Mouse (Mus musculus) midbrain, embryonic 12.5 days (tissue): Measurements from ENCODE around the gene Rap1gap2. TPM values are rescaled to one million over a fixed set of nuclear protein-coding genes. Genes with fewer than 3 reads are reported as not detected.

ENCODE experiments used
- ATAC-seq: fragments of 200-750 bp; cut with Nextera tagmentation; 2 replicates; pipeline ENCODE4 v1.8.0; 2017; ENCODE audit warnings: low read depth, moderate TSS enrichment, moderate library complexity; ENCODE audit not compliant: low FRiP score
- H3K27ac ChIP-seq: fragments of 300-500 bp; sonication (generic); replicated peaks from 2 replicates; pipeline ENCODE4 v1.5.1; 2016; ENCODE audit warnings: mild to moderate bottlenecking
- H3K27me3 ChIP-seq: fragments of 300-500 bp; sonication (generic); 2 replicates; pipeline ENCODE4 v1.6.1; 2016; ENCODE audit warnings: mild to moderate bottlenecking
- H3K36me3 ChIP-seq: fragments of 300-500 bp; sonication (generic); 2 replicates; pipeline ENCODE4 v1.6.1; 2016
- H3K4me1 ChIP-seq: fragments of 300-500 bp; sonication (generic); 2 replicates; pipeline ENCODE4 v1.6.1; 2016
- H3K4me2 ChIP-seq: fragments of 300-500 bp; sonication (generic); replicated peaks from 2 replicates; pipeline ENCODE4 v1.6.1; 2016; ENCODE audit warnings: mild to moderate bottlenecking, moderate library complexity
- H3K4me3 ChIP-seq: fragments of 300-500 bp; sonication (generic); 2 replicates; pipeline ENCODE4 v1.5.1; 2016; ENCODE audit warnings: mild to moderate bottlenecking
- H3K9ac ChIP-seq: fragments of 300-500 bp; sonication (generic); replicated peaks from 2 replicates; pipeline ENCODE4 v1.6.1; 2016; ENCODE audit warnings: mild to moderate bottlenecking, moderate library complexity
- H3K9me3 ChIP-seq: fragments of 300-500 bp; sonication (generic); 2 replicates; pipeline ENCODE4 v1.6.1; 2016; ENCODE audit warnings: mild to moderate bottlenecking
- WGBS: fragments of 180-500 bp; shearing (Covaris S2); methylation state at CpG from one replicate; pipeline ENCODE4 v1.1.7; 2016; 5-methylcytosine and 5-hydroxymethylcytosine counted together
- polyA plus RNA-seq: library from polyadenylated mRNA; unstranded; fragments of >200 nt; fragmentation: Nextera tagmentation; extraction: Ambion mirVana; gene quantifications from 2 replicates; pipeline ENCODE4 v1.2.1, GENCODE M21; 2016

The Rap1gap2 gene
- polyA plus RNA-seq, 1 experiment from 2014 or later = 6.1 TPM

DNA sequence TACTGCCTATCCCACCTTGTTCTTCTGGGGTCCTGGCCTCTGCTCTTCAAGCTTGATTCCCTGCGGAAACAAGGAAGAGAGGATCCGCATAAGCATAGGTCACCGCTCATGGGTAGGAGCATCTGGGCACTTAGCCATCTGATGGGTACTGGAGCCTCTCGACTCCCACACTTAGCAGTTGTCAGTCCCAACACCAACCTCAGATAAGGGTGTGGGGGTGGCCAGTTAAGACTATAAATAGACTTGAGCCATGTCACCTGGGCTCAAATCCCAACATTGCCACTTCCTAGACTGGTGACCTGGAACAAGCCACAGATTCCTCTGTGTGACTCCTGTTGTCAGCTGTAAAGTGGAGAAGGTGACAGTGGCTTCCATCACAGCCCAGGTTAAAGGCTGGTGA is 172.5 kb downstream of the Rap1gap2 start:
- H3K27me3 ChIP-seq = no peaks in the 10 kb centered on the region
- no peak for ATAC-seq
- WGBS = 94% methylated on average over 4 of the region's 4 CpGs
- no peak overlapping the region for H3K4me3 ChIP-seq
- H3K4me1 ChIP-seq = no peaks in the 10 kb centered on the region
- H3K9me3 ChIP-seq = no peaks in the 10 kb centered on the region
- no peak overlapping the region for H3K4me2 ChIP-seq
- H3K27ac ChIP-seq = no peak overlapping the region
- no peak overlapping the region for H3K9ac ChIP-seq
- H3K36me3 ChIP-seq = no peaks in the 10 kb centered on the region

DNA sequence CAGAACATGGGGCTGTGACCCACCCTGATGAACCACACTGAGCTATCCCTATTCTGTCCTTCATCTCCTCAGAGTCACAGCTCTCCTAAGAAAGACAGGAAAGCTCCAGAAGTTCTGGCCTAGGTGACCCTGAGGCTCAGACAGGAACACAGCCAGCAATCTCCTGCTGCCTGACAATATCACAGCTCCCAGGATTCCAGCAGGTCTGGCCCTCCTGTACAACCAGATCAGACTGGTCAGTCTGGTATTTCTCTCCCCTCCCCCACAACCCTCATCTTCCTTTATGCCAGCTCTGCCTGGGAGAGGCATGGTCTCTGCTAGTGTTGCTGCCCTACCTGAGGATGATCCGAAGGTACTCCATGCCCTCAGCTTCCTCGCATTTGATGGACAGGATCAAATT is 175.3 kb downstream of the Rap1gap2 start:
- ATAC-seq = no peak
- WGBS = 92% methylated on average over 2 of the region's 2 CpGs

DNA sequence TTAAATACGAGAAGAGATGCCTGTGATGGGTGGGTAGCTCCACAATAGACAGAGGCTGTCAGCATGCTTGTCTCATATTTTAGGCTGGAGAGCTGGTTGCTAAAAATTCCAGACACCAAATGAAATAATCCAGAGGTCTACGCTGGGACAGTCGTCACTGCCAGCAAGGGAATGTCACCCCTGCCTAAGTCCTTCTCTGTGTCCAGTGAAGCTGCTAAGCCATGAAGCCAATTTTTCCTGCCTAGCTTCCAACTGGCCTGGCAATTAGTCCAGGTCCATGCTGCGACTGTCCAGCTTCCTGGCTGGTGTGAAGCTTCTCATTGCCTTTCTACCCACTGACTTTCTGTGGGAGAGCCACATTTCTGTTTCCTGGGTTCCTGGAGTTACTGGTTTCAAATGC is 177.7 kb downstream of the Rap1gap2 start:
- 90% methylated on average over 4 of the region's 4 CpGs for WGBS
- Histone ChIP-seq H3K27ac (no peak overlapping the region), H3K9ac (no peak overlapping the region)

More for the DNA sequence above, 175.3 kb downstream of the Rap1gap2 start:
- H3K27ac ChIP-seq = no peak overlapping the region
- no peaks in the 10 kb centered on the region for H3K27me3 ChIP-seq
- no peak overlapping the region for H3K9ac ChIP-seq
- H3K4me3 ChIP-seq = no peak overlapping the region
- no peaks in the 10 kb centered on the region for H3K4me1 ChIP-seq
- no peaks in the 10 kb centered on the region for H3K36me3 ChIP-seq
- H3K9me3 ChIP-seq = no peaks in the 10 kb centered on the region
- H3K4me2 ChIP-seq = no peak overlapping the region

DNA sequence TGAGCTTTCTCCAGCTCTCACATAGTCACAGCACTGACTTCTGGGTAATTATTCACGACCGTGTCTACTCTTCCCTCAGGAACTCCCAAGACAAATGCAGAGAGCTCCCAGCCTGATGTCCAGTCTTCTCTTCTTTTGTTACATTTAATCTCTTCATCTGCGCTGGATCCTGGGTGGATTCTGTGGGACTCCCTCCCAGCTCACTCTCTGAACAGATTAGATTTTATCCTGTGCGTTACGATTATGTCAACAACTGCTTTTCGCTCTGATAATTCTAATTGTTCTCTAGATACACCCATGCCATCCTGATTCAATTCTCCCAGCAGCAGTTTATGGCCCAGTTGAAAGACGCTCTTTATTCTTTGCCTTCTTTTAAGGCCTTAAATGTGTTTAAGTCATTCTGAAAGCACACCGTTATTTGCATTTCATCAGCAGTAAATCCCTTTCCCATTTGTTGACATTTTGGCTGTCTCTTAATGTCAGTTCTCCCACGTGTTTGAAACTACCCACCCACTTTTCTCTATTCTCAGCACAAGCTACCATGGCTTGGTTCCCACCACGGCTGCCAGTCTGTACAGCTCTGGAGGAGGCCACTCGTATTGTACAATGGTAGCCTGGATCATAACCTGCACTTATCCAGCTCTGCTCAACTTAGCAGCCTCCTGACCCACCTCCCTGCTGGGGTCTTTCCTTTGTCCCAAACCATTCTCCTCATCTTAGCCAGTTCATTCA is 180.8 kb downstream of the Rap1gap2 start:
- Histone ChIP-seq H3K27ac (0 out of 2 replicates have a peak overlapping the region, but pooled peaks have one; percentile 12), H3K4me3 (no peak overlapping the region), H3K4me1 (no peaks in the 10 kb centered on the region), H3K4me2 (no peak overlapping the region), H3K9me3 (no peaks in the 10 kb centered on the region), H3K27me3 (no peaks in the 10 kb centered on the region), H3K36me3 (no peaks in the 10 kb centered on the region), H3K9ac (no peak overlapping the region)
- WGBS = 23% methylated on average over 11 of the region's 11 CpGs
- ATAC-seq = 0 out of 2 replicates have a peak, but pooled peaks have one; percentile 12

More for the DNA sequence above, 177.7 kb downstream of the Rap1gap2 start:
- Histone ChIP-seq H3K4me1 (no peaks in the 10 kb centered on the region), H3K36me3 (no peaks in the 10 kb centered on the region), H3K4me3 (no peak overlapping the region), H3K27me3 (no peaks in the 10 kb centered on the region), H3K9me3 (no peaks in the 10 kb centered on the region), H3K4me2 (no peak overlapping the region)
- no peak for ATAC-seq

DNA sequence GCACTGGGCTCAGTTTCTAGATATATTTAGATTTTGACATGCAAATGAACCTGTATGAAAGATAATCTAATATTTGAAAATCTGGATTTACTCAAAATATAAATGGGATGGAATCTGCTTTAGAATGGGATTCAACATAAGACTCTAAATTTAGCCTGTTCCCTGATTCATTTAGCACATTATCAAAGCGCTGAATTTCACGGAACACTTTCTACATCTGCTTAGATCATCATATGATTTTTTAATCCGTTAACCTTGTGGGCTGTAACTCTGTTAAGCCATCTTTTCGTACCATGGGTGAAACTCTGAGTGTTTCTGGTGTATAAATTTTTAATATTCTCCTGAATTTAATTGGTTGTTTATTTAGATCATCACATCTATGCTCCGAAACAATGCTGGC is 184.4 kb downstream of the Rap1gap2 start:
- Histone ChIP-seq H3K27ac (no peak overlapping the region), H3K4me3 (no peak overlapping the region), H3K9ac (no peak overlapping the region), H3K36me3 (no peaks in the 10 kb centered on the region), H3K9me3 (no peaks in the 10 kb centered on the region), H3K4me2 (no peak overlapping the region), H3K27me3 (no peaks in the 10 kb centered on the region), H3K4me1 (no peaks in the 10 kb centered on the region)
- ATAC-seq = no peak
- 85% methylated on average over 5 of the region's 5 CpGs for WGBS

DNA sequence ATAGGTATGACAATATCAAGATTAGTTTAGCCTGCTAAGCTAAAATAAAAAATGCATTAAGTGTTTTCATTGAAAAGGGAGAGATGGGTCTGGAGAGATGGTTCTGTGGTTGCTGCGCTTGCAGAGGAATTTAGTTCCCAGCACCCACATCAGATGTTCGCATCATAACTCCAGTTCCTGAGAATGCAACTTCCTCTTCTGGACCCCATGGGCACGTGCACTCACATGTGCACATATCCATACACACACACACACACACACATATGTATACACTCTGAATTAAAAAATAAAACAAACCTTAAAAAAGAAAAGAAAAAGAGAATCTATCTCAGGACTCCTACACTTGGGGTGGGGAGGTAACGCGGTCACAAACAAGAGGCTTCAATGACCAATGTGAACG is 188.7 kb downstream of the Rap1gap2 start:
- H3K4me3 ChIP-seq = no peak overlapping the region
- no peaks in the 10 kb centered on the region for H3K27me3 ChIP-seq
- no peaks in the 10 kb centered on the region for H3K36me3 ChIP-seq
- no peak overlapping the region for H3K27ac ChIP-seq
- H3K4me1 ChIP-seq = no peaks in the 10 kb centered on the region
- H3K9ac ChIP-seq = no peak overlapping the region
- H3K9me3 ChIP-seq = no peaks in the 10 kb centered on the region
- ATAC-seq = no peak
- H3K4me2 ChIP-seq = no peak overlapping the region
- WGBS = 94% methylated on average over 6 of the region's 6 CpGs

DNA sequence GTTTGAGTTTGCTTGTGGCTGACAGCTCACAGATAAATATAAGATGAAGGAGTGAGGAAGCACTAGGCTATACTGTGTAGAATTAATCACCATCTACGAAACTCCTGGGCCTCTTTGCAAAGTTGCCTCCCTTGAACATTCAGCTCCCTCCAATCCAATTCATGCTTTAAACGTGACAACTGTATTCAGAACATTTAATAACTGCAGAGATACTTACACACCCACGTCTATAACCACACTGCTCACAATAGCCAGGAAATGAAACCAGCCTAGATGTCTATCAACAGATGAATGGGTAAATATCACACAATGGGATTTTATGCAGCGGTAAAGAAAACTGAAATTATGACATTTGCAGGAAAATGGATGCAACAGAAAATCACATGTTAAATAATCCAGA is 189.6 kb downstream of the Rap1gap2 start:
- Histone ChIP-seq H3K4me2 (no peak overlapping the region), H3K27me3 (no peaks in the 10 kb centered on the region), H3K4me1 (no peaks in the 10 kb centered on the region), H3K9me3 (no peaks in the 10 kb centered on the region), H3K27ac (no peak overlapping the region), H3K9ac (no peak overlapping the region), H3K36me3 (no peaks in the 10 kb centered on the region), H3K4me3 (no peak overlapping the region)
- no peak for ATAC-seq
- 80% methylated on average over 4 of the region's 4 CpGs for WGBS

DNA sequence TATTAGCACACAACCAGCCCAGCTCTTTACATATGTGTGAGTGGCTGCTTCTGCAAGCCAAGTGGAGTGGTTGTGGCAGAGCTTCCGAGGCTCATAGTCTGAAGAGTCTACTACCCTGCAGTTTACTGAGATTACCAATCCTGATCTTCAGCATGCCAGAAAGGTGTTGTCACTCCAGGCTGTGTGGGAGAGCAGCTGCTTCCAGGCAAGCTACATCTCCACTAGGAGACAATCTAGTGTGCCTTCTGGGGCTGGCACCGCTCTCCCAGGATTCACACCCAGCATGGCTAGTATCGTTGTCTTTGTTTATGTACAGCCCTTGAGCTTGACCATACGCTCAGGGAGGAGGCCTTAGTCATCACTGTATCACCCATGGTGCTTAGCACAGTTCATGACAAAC is 191.1 kb downstream of the Rap1gap2 start:
- Histone ChIP-seq H3K27ac (no peak overlapping the region), H3K4me3 (no peak overlapping the region), H3K27me3 (no peaks in the 10 kb centered on the region), H3K9ac (no peak overlapping the region), H3K36me3 (no peaks in the 10 kb centered on the region), H3K4me2 (no peak overlapping the region), H3K9me3 (no peaks in the 10 kb centered on the region), H3K4me1 (no peaks in the 10 kb centered on the region)
- 86% methylated on average over 4 of the region's 4 CpGs for WGBS
- ATAC-seq = no peak

DNA sequence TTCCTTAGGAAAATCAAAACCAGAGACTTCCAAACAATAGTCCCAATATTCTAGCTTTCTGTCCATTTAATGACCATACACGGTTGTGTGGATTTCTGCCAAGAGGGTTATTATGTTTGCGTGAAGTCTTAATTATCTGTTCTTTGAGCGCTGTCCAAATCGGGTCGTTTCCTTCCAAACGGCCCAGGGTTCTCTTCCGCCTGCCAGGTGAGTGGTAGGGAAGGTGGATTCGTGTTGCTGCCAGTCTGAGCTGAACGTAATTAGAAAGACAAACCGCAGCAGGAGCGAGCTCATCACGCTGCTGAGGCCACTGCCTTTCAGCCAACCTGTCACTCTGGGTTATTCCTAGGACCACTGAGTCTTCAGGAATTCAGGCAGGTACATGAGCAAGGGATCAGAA is 195.0 kb downstream of the Rap1gap2 start:
- Histone ChIP-seq H3K36me3 (no peaks in the 10 kb centered on the region), H3K4me1 (peaks cover 3% of the 10 kb centered on the region; the same call in 1 of the 2 replicates), H3K9me3 (no peaks in the 10 kb centered on the region), H3K4me3 (no peak overlapping the region), H3K27me3 (no peaks in the 10 kb centered on the region), H3K4me2 (no peak overlapping the region), H3K27ac (no peak overlapping the region), H3K9ac (no peak overlapping the region)
- no peak for ATAC-seq
- 85% methylated on average over 12 of the region's 12 CpGs for WGBS

DNA sequence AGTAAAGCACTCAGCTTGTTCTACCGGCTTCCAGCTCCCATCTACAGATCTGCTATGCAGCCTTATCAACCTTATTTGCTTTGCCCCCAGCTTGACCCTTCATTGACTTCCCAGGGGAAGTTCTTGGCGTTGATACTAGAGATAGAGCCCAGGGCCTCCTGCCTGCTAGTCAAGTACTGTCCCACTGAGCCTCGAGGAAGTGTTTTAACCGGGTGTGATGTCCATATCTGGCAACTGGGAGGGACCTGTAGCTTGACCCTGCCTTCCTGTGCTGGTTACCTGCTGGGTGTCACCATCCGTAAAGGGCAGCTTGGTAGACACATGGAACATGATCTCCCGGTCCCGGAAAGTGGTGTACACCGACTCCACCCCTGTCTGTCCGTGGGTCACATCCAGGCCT is 196.6 kb downstream of the Rap1gap2 start:
- Histone ChIP-seq H3K27me3 (no peaks in the 10 kb centered on the region), H3K9me3 (no peaks in the 10 kb centered on the region), H3K4me1 (peaks cover 16% of the 10 kb centered on the region), H3K4me3 (no peak overlapping the region), H3K9ac (no peak overlapping the region), H3K27ac (no peak overlapping the region), H3K36me3 (no peaks in the 10 kb centered on the region), H3K4me2 (no peak overlapping the region)
- 82% methylated on average over 9 of the region's 9 CpGs for WGBS
- no peak for ATAC-seq

DNA sequence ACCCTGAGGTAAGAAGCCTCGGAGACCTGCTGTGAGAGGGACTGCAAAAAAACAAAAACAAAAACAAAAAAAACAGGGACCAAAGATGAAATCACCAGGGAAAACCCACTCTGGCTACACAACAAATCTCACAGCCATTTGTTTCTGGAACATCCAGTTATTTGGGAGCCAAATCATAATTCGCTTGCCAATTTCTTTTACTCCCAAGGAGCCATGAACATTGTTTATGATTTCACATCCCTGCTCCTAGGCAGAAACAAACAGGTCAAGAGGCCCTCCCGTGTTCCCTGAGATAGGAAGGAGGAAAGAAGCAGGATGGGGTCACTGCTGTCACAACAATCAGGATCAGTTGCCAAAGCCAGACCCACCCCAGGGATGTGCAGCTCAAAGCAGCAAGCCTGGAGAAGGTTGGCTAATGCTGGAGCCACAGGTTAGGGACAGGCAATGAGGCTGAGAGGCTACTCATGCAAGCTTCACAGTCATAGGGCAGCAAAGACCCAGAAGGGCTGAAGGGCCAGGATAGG is 197.2 kb downstream of the Rap1gap2 start:
- Histone ChIP-seq H3K27ac (no peak overlapping the region), H3K9ac (no peak overlapping the region), H3K27me3 (no peaks in the 10 kb centered on the region), H3K4me2 (no peak overlapping the region), H3K4me1 (peaks cover 21% of the 10 kb centered on the region), H3K4me3 (no peak overlapping the region), H3K9me3 (no peaks in the 10 kb centered on the region), H3K36me3 (no peaks in the 10 kb centered on the region)
- ATAC-seq = no peak
- WGBS = 84% methylated on average over 3 of the region's 3 CpGs

DNA sequence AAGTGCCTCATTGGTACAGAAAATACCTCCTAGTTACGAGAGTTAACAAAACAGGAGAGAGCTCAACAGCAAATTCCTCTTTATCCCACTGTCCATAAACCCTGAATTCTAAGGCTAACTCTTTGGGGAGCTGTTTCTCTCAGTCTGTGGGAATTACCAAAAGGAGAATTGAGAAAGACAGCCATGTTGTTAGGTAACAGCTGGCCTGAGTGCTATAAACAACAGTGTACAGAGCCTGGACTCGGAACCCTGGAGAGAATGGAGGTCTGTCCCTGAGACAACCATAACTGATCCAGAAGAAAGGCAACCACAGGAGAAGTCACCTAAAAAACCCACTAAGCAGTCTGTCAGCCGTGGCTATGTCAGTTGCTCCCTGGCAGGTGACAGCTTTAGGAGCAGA is 198.3 kb downstream of the Rap1gap2 start:
- Histone ChIP-seq H3K4me3 (no peak overlapping the region), H3K4me1 (peaks cover 21% of the 10 kb centered on the region), H3K27ac (no peak overlapping the region), H3K9me3 (no peaks in the 10 kb centered on the region), H3K9ac (no peak overlapping the region), H3K27me3 (no peaks in the 10 kb centered on the region), H3K4me2 (no peak overlapping the region), H3K36me3 (no peaks in the 10 kb centered on the region)
- 82% methylated on average over 3 of the region's 3 CpGs for WGBS
- ATAC-seq = no peak

DNA sequence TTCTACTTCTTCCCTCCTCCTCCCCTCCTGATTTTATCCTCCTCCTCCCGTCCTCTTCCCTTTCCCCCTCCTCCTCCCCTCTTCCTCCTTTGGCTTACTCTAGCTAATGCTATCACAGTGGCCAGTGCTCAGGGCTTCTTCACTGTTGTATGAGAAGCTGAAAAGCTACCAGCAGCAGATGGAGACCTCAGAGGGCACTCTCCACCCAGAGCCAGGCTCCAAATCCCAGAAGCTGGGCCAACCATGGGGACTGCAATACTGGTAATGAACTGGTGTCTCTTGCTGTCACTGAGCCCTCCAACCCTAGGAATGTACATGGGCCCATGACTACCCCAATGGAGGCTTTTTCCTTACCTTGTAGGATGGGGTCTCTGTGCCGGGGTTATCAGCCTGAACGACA is 198.8 kb downstream of the Rap1gap2 start:
- H3K27me3 ChIP-seq = no peaks in the 10 kb centered on the region
- no peak overlapping the region for H3K4me2 ChIP-seq
- WGBS = 62% methylated on average over 3 of the region's 3 CpGs
- H3K4me1 ChIP-seq = peaks cover 21% of the 10 kb centered on the region
- no peaks in the 10 kb centered on the region for H3K9me3 ChIP-seq
- no peak overlapping the region for H3K9ac ChIP-seq
- no peak overlapping the region for H3K27ac ChIP-seq
- no peak overlapping the region for H3K4me3 ChIP-seq
- no peak for ATAC-seq
- H3K36me3 ChIP-seq = no peaks in the 10 kb centered on the region
